Mouse (Mus musculus) myocyte (in vitro differentiated cells): ENCODE measurements at regions not wholly inside any gene's neighbourhood (a gene's known extent, or its start where the extent isn't known, plus 50 kb on each side); places are given as distances from the start of the nearest gene placed in this dataset.

ENCODE experiments used
- CEBPB ChIP-seq: IDR thresholded peaks from 2 replicates; pipeline ENCODE4 v1.6.1; 2011; ENCODE audit warnings: mild to moderate bottlenecking, moderate library complexity; ENCODE audit not compliant: poor library complexity, insufficient read depth, severe bottlenecking
- E2F4 ChIP-seq: IDR thresholded peaks from one replicate; pipeline ENCODE4 v1.6.1; 2011; ENCODE audit warnings: mild to moderate bottlenecking, control low read depth, moderate library complexity; ENCODE audit not compliant: insufficient read depth
- POLR2A ChIP-seq: IDR thresholded peaks from one replicate; pipeline ENCODE4 v1.6.1; 2011; ENCODE audit warnings: low read depth, mild to moderate bottlenecking, control low read depth, moderate library complexity; ENCODE audit not compliant: insufficient read length
- POLR2AphosphoS2 ChIP-seq: IDR thresholded peaks from one replicate; pipeline ENCODE4 v1.6.1; 2011; ENCODE audit warnings: low read depth, control low read depth; ENCODE audit not compliant: insufficient read length
- TCF12 ChIP-seq: IDR thresholded peaks from one replicate; pipeline ENCODE4 v1.6.1; 2011; ENCODE audit warnings: mild to moderate bottlenecking, control low read depth; ENCODE audit not compliant: poor library complexity, insufficient read depth, severe bottlenecking
- USF1 ChIP-seq: IDR thresholded peaks from one replicate; pipeline ENCODE4 v1.6.1; 2011; ENCODE audit warnings: low read depth, mild to moderate bottlenecking, control low read depth, moderate library complexity

DNA sequence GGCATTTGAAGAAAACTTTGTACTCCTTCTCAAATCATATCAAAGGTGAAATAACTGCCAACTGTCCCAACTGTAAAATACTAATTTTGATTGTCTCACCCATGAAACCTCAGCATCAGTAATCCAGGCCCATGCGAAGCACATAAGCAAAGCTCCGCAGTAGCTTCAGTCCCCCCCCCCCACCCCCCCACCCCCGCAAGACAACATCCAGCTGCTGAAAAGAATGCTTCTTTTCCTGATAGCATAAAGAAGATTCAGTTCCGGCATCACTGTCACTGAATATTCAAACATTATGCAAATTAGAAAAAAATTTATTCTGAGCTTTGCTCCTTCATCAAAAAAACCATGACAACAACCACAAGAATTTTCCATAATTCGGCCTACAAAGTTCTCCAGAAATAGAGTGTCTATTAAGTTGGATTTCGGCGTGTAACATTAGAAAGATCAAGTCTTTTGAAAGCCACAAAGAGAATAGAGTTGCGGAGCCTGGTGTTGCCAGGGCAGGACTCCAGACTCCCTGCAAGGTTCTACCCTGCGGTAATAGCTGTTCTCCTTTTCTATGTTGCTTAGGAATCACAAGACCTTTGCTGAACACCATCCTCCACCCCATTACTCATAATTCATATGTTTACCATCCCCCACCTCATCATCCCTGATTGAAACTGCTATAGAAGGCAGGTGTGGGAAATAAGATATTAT lies 77.9 kb upstream of the Asb5 start:
- TF ChIP-seq CEBPB (no peak), USF1 (no peak), TCF12 (no peak), E2F4 (no peak), POLR2A (no peak), POLR2AphosphoS2 (no peak)
